Mouse (Mus musculus): ENCODE data around the gene Chrna10.

Chrna10 gene

DNA sequence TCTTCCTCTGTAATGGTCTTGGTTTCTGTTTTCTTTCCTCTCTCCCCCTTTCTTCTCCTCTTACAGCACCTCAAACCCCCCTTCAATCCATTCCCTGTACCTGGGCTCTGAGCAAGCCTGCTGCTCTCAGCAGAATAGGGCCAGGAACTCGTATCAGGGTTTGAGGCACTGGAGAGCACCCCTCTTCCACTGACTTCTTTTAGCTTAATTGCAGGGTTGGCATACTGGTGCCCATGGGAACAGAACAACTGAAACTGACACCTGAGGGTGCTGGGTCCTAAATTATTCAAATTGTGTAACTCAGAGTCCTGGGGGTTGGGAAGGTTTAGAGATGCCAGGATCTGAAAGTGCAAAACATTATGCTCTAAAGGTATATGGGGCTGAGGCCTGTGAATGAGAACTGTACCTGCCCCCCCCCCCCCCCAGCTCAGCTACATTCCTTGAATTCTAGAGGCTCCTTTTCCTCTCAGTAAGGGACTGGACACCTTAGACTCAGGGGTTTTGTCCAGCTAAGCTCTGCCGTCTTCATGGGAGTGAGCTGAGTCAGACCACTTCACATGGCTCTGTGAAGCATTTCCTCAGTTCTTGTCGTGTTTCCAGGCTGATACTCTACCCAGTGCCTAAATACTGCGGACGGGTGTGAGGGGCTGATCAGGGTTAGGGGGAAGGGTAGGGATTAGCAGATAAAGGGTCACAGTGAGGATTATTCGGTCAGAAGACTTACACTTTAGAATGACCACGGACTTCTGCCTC, at the start of gene Chrna10:
Gene Chrna10, minus strand, starts transcription at position 250 of the 753 bp plus-strand sequence.
- no peak for TF ChIP-seq GATA4 (IDR thresholded peaks at IDR 0.05; ENCODE audit: insufficient replicate concordance, low read length)

DNA sequence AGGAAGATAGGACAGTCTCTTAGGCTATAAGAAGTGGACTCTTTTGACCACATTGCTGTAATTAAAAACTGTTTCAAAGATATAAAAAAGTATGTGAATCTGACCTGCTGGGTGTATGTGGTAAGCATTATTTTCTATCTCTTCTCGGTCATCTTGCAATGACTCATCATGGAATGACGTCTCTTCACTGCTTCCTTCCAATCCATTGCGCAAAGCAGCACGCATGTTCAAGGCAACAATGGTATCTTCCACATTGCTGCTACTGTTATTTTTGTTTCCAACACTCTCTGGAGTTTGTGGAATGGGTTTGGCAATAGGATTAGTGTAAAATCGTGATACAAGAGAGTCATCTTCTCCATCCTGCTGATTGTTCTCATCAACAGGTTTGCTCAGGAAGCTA, 37.1 kb upstream of the Chrna10 start:
- no peak for TF ChIP-seq GATA4 (IDR thresholded peaks at IDR 0.05; ENCODE audit: insufficient replicate concordance, low read length)

DNA sequence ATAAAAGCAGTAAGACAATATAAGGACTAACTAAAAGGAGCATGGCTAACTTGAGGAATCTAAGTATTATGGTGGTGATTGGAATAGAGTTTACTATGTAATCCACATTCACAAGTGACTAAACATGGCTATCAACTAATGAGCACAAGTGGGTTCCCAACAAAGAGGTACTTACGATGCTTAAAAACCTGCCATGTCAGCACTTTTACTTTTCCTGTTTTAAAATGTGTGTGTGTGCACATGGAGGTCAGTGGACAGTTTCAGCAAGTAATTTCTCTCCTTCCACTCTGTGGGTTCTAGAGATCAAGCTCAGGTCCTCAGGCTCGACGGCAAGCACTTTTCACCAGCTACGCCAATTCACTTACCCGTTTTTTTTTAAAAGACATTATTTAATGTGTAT, 21.3 kb upstream of the Chrna10 start:
- no peak for TF ChIP-seq GATA4 (IDR thresholded peaks at IDR 0.05; ENCODE audit: insufficient replicate concordance, low read length)

DNA sequence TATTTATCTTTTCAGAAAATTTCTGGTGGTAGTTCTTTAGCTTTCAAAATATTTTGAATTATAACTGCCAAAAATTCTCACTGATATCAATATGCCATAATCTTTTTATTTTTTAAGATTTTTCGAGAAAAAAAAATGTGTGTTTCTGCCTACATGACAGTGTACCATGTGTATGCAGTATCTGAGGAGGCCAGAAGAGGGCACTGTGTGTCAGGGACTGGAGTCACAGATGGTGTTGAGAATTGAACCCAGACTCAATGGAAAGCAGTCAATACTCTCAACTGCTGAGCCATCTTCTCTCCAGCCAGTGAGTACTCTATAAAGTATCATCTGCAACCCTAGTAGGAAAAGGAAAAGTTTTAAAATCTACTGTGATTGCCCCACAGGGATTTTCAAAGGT, 20.8 kb upstream of the Chrna10 start:
- TF ChIP-seq GATA4 (IDR thresholded peaks at IDR 0.05; ENCODE audit: insufficient replicate concordance, low read length) = no peak

DNA sequence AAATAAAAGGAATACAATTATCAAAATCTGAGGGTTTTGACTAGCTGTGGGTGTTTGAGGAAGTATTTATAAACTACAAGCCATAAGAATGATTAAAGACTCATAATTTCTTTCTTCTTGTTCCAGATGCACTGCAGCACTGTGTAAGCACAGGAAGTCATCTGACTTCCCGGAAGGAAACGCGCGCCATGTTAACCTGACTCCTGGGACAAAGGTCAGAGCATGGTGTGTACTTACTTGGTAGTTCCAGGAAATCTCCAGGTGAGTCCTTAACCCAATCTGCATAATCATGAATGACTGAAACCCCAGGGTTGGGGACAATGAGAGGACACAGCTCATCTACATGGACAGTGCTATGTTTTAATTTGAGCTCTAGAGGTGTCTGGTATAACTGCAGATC, 15.8 kb upstream of the Chrna10 start:
- no peak for TF ChIP-seq GATA4 (IDR thresholded peaks at IDR 0.05; ENCODE audit: insufficient replicate concordance, low read length)

GRCm38 (mm10) chr7:102120326-102120725, 3.7 kb upstream of the Chrna10 start:
- TF ChIP-seq GATA4 (IDR thresholded peaks at IDR 0.05; ENCODE audit: insufficient replicate concordance, low read length) = no peak

DNA sequence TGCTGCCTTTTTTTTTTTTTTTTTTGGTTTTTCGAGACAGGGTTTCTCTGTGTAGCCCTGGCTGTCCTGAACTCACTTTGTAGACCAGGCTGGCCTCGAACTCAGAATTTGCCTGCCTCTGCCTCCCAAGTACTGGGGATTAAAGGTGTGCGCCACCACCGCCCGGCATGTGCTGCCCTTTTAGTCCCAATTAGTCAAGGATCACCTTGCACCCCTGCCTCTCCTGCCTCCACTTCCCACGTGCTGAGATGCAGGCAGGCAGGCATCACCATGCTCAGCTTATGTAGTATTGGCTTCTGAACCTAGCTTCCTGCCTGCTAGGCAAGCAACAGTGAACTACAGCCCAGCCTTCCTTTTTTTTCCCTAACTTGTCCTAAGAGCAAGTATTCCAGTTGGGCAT, 754 bp upstream of the Chrna10 start:
- no peak for TF ChIP-seq GATA4 (IDR thresholded peaks at IDR 0.05; ENCODE audit: insufficient replicate concordance, low read length)

DNA sequence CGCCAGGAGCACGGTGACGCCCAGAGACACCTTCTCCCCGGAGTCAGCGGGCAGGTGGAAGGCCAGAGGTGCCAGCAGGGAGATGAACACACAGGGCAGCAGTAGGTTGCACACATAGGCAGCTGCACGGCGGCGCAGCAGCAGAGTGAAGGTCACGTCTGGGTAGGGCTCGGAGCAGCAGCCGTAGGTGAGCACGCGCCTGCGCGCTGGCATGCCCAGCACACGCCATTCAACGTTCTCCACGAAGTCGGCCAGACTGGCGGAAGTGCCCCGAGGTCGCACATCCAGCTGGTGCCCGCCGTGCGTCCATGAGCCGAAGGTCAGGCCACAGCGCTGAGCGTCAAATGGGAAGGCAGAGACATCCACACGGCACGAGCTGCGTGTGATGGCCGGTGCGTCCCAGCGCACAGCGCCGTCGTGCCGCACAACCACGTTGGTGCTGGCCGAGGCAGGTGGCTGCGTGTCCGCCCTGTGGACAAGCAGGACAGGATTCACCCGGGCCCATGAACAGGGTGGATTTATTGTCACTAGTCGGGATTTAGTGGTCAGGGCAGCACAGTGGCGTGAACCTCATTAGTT, 3.4 kb downstream of the Chrna10 start:
- no peak for TF ChIP-seq GATA4 (IDR thresholded peaks at IDR 0.05; ENCODE audit: insufficient replicate concordance, low read length)

GRCm38 (mm10) chr7:102109746-102110145, 6.9 kb downstream of the Chrna10 start:
- no peak for TF ChIP-seq GATA4 (IDR thresholded peaks at IDR 0.05; ENCODE audit: insufficient replicate concordance, low read length)

DNA sequence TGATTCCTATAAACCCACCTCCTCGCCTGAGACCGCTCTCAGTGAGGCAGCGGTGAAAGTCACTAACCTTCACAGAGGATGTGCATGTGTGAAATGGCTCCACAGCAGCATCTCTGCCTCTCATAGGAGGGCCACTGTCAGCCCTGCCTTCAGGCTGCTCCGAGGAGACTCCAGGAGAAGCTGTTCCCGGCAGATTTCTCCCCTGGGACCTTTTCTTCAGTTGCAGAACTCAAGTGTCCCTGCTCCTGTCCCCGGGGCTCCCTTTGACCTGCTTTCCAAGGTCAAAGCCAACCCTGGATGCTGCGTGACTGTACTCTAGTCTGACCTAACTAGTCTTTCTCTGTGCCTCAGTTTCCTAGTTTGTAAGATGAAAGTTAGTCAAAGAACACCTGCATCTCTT, 7.5 kb downstream of the Chrna10 start, which contains the start of gene Art5:
Gene Art5, minus strand, starts transcription at position 319 of the 400 bp plus-strand sequence.
- no peak for TF ChIP-seq GATA4 (IDR thresholded peaks at IDR 0.05; ENCODE audit: insufficient replicate concordance, low read length)

DNA sequence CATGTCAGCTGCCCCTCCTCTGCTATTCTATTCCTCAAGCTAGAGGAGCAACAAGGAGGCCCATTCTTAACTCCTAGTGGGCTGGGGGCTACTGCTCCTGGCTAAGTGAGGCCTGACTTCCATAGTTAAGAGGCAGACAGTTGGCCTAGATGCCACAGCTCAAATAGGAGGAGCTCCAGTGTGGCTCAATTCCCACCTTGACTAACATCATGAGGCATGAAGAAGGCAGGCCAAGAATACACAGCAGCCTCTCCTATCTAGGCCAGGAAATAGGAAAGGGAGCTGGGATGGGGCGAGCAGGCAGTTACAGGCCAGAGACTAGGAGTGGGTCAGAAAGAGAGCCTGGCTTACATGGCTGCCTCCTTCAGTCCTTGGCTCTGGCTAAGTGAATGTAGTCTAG, 8.4 kb downstream of the Chrna10 start:
- no peak for TF ChIP-seq GATA4 (IDR thresholded peaks at IDR 0.05; ENCODE audit: insufficient replicate concordance, low read length)

GRCm38 (mm10) chr7:102106700-102107141, 9.9 kb downstream of the Chrna10 start:
- no peak for TF ChIP-seq GATA4 (IDR thresholded peaks at IDR 0.05; ENCODE audit: insufficient replicate concordance, low read length)

DNA sequence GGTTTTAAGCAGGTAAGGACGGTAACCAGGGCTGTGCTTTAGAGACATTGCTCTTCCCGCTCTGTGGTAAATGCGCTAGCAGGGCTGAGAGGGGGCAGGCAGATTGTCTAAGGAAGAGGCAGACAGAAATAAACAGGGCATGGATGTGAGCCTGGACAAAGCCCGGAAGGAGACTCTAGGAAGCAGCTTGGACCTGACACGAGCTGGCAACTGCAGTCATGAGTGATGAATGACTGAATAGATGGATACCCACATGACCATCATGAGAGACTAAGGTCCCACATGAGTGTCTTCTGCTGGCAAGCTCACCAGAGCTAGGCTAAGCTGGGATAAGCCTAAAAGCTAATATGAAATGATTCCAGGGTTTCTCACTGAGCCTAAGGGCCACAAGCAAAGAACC, 12.5 kb downstream of the Chrna10 start:
- no peak for TF ChIP-seq GATA4 (IDR thresholded peaks at IDR 0.05; ENCODE audit: insufficient replicate concordance, low read length)

DNA sequence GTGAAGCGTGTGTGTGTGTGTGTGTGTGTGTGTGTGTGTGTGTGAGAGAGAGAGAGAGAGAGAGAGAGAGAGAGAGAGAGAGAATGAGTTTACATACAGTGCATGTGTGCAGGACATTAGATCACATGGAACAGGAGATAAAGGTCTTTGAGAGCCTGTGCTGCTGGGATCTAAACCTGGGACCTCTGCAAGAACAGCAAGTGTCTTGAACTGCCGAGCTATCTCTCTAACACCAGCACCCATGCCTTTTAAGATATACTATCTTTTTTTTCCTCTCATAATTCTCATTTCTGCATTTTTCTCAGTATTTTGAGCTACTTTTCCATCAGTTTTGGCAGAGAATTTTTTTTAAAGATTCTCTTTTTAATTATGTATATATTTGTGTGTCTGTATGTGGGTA, 13.1 kb downstream of the Chrna10 start:
- TF ChIP-seq GATA4 (IDR thresholded peaks at IDR 0.05; ENCODE audit: insufficient replicate concordance, low read length) = no peak

DNA sequence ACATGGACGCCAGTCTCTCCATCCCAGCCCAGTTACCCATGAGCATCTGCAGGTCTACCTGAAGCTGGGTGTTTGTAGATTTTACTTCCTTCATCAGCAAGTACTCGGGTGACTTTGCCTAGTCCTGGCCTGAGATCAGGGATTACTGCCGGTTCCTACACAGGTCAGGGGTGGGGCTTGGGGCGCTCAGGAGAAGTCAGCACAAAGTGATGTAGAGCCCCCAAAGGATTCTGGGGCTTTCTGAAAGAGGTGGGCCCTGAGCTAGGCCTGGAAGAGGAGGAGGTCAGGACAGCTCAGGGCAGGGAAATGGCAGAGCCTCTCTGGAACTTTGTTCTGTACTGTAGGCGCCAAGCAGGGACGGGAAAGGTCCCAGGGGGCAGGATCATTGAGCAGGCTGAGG, 13.9 kb downstream of the Chrna10 start:
- no peak for TF ChIP-seq GATA4 (IDR thresholded peaks at IDR 0.05; ENCODE audit: insufficient replicate concordance, low read length)

DNA sequence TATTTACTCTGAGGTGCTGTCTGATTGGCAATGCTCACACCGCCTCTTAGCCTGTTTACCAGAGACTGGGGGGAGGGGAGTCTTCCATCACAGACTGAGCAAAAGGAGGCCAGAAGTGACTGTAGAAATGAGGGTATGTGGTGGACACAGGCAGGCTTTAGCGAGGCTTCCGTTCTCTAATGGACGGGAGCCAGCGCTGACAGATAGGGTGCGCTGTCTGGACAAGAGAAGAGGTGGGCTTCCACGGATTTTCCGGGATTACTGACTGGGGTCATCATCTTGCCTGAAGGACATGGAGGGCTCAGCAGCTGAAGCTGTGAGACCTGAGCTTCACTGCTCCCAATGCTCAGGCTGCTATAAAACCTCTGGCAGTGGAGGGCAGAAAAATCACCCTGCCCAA, 14.4 kb downstream of the Chrna10 start:
- no peak for TF ChIP-seq GATA4 (IDR thresholded peaks at IDR 0.05; ENCODE audit: insufficient replicate concordance, low read length)

DNA sequence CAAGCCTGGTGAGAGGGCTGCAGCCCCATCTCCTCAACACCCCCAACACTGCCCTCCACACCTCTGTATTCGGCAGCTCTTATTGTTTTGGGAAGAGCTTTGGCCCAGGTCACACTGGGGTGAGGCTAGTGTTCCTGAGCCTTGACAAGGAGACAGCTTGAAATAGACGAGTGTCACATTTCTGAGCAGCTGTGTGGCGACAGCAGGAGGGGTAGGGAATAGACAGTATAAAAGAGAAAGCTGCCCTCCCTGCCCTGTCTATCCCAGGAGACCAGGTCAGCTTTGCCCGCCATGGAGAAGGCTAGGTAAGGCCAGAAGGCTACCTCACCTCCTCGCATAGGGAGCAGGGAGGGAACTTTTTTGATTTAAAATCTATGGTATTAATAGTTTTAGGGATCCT, 15.1 kb downstream of the Chrna10 start, which contains the start of gene Art1:
Gene Art1, plus strand, starts transcription at position 257 of the 400 bp plus-strand sequence.
- TF ChIP-seq GATA4 (IDR thresholded peaks at IDR 0.05; ENCODE audit: insufficient replicate concordance, low read length) = no peak
